Mouse (Mus musculus): Measurements from ENCODE around the gene Fam193b. TPM values are rescaled to one million over a fixed set of nuclear protein-coding genes. Genes with fewer than 3 reads are reported as not detected.
A peak's percentile ranks its signal among the peaks of the same experiment; 100 is the strongest.

Gene Fam193b
- polyA plus RNA-seq, 1 experiment from 2014 or later = 48.3 TPM

DNA sequence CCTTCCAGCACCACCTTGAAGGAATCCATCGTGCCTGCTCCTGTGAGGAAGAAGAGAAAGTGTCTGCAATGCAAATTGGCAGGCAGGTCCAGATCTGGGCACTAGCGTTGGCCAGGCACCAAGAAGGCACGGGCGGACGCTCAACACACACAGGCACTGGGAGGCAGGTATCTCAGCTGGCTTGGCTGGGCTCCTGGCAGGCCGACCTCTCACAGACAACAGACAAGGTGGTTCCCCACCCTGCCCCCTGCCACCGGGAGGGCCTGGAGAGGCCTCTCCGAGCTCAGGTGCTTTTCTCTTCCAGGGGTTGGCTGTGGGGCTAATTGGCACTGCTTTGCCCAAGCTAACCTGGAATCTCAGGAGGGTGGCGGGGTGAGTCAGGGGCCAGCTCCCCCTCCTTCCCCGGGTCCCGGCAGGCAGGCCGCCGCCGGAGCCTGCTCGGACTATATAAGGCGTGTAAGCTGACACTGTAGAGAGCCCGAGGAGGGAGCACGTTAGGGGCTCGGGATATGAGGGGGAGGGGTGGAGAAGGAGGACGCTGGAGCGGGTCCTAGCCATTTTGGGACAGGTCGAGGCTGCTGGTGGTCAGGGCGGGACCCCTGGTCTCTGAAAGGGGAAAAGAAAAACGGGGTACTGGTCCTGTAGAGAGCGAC lies 58.4 kb downstream of the Fam193b start:
- Histone ChIP-seq H3K27ac (ENCODE audit: low read length) (peak overlapping the region; percentile 84), H3K27me3 (ENCODE audit: control insufficient read depth, insufficient read depth, low read depth, low read length) (no peaks in the 10 kb centered on the region)
- ATAC-seq = peak; percentile 68

DNA sequence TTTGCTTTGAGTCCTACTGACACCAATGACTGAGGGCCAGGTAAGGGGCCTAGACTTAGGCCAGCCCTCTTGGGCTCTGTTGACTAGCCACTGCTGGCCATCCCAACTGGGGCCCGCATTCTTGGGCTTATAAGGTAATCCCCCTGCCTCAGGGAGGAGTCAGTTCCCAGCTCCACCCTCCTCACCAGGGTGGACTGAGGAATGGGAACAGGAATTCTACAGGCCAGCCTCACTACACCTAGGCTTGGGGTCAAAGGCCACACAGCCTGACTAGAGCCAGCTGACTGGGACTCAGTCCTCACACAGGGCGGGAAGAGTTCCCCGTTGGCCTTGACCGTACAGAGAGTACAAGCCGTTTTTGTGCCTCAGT lies 59.4 kb downstream of the Fam193b start:
- Histone ChIP-seq H3K4me1 (ENCODE audit: control insufficient read depth, insufficient read depth, low read length) (peaks cover 27% of the 10 kb centered on the region), H3K27me3 (ENCODE audit: control insufficient read depth, insufficient read depth, low read depth, low read length) (no peaks in the 10 kb centered on the region), H3K36me3 (ENCODE audit: control insufficient read depth, insufficient read depth, low read length) (peaks cover 26% of the 10 kb centered on the region), H3K4me3 (ENCODE audit: low read depth, low read length) (0 out of 2 replicates have a peak overlapping the region, but pooled peaks have one; percentile 2), H3K9ac (ENCODE audit: low read depth, low read length) (peak overlapping the region; percentile 42; the same call in 1 of the 2 replicates), H3K27ac (ENCODE audit: low read length) (peak overlapping the region; percentile 61), H3K4me2 (ENCODE audit: low read length) (peak overlapping the region; percentile 90), H3K9me3 (replicated peaks; ENCODE audit: control insufficient read depth, low read length, poor library complexity, severe bottlenecking) (no peaks in the 10 kb centered on the region)
- no peak for ATAC-seq
- WGBS = 37% methylated on average over 5 of the region's 5 CpGs

More for the DNA sequence above, 58.4 kb downstream of the Fam193b start:
- WGBS = under 1% methylated on average over 22 of the region's 25 CpGs
- Histone ChIP-seq H3K4me3 (ENCODE audit: low read depth, low read length) (peak overlapping the region; percentile 86), H3K9ac (ENCODE audit: low read depth, low read length) (peak overlapping the region; percentile 90), H3K4me1 (ENCODE audit: control insufficient read depth, insufficient read depth, low read length) (peaks cover 27% of the 10 kb centered on the region), H3K4me2 (ENCODE audit: low read length) (peak overlapping the region; percentile 90), H3K36me3 (ENCODE audit: control insufficient read depth, insufficient read depth, low read length) (peaks cover 16% of the 10 kb centered on the region), H3K9me3 (replicated peaks; ENCODE audit: control insufficient read depth, low read length, poor library complexity, severe bottlenecking) (no peaks in the 10 kb centered on the region)

DNA sequence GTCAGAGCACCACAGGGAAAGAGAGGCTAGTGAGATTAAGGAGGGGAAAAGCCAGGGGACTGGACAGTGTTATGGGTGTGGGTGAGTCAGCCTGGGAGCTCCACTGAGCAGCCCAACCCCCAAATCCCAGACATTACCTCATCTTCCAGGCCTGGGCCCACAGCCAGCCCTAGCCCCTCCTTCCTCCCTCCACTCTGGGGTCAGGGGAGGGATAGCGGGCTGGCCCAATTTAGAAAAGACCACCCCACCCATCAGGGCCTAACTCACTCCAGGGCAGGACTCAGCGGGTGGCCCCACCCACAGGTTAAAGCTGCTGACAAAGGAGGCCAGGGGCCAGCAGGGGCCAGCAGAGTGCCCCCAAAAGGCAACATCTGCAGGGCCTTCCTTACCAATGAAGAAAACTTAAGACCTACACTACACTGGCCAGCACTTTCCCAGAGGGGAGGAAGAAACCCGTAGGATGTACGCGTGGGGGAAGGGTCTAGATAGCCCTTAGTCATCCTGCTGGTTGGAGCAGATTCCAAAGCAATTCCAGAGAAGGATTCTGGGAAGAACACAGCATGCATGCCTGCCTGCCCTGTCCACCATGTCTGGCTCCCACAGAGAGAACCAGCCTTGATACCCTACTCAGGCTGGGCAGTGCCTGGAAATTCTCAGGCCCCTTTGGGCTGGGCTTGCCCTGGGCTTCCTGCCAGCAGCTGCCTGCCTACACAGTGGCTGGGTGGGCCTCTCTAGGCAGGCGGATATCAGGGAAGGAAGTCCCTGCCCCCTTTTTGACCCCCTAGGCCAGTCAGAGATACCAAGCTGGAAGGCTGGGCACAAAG lies 60.0 kb downstream of the Fam193b start:
- WGBS = 11% methylated on average over 6 of the region's 6 CpGs
- Histone ChIP-seq H3K36me3 (ENCODE audit: control insufficient read depth, insufficient read depth, low read length) (peaks cover 28% of the 10 kb centered on the region), H3K27ac (ENCODE audit: low read length) (peak overlapping the region; percentile 61), H3K9me3 (replicated peaks; ENCODE audit: control insufficient read depth, low read length, poor library complexity, severe bottlenecking) (no peaks in the 10 kb centered on the region), H3K9ac (ENCODE audit: low read depth, low read length) (peak overlapping the region; percentile 42; the same call in 1 of the 2 replicates), H3K4me2 (ENCODE audit: low read length) (peak overlapping the region; percentile 90), H3K4me1 (ENCODE audit: control insufficient read depth, insufficient read depth, low read length) (peaks cover 27% of the 10 kb centered on the region), H3K27me3 (ENCODE audit: control insufficient read depth, insufficient read depth, low read depth, low read length) (no peaks in the 10 kb centered on the region), H3K4me3 (ENCODE audit: low read depth, low read length) (no peak overlapping the region)
- ATAC-seq = 0 out of 2 replicates have a peak, but pooled peaks have one; percentile 29

DNA sequence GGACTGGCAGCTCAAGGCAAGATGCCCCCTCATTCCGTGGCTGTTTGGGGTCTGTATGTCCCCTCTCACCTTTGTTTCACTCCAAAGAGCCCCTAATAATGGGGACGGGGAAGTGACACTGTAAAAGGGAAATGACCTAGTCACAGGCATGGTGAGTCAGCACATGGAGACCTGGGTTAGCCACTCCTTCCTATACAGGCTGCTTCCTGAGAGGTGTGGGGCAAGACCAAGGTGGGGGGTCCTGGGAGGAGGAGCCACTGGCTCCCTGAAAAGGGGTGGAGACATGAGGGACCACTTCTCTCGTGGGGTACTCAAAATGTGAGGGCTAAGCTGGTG lies 60.6 kb downstream of the Fam193b start:
- H3K36me3 ChIP-seq (ENCODE audit: control insufficient read depth, insufficient read depth, low read length) = peaks cover 30% of the 10 kb centered on the region
- H3K4me1 ChIP-seq (ENCODE audit: control insufficient read depth, insufficient read depth, low read length) = peaks cover 27% of the 10 kb centered on the region
- no peaks in the 10 kb centered on the region for H3K27me3 ChIP-seq (ENCODE audit: control insufficient read depth, insufficient read depth, low read depth, low read length)
- peak overlapping the region; percentile 3; the same call in 1 of the 2 replicates for H3K9ac ChIP-seq (ENCODE audit: low read depth, low read length)
- WGBS = 34% methylated on average over 3 of the region's 3 CpGs
- peak overlapping the region; percentile 42 for H3K27ac ChIP-seq (ENCODE audit: low read length)
- H3K4me2 ChIP-seq (ENCODE audit: low read length) = no peak overlapping the region
- ATAC-seq = no peak
- H3K9me3 ChIP-seq (replicated peaks; ENCODE audit: control insufficient read depth, low read length, poor library complexity, severe bottlenecking) = no peaks in the 10 kb centered on the region
- H3K4me3 ChIP-seq (ENCODE audit: low read depth, low read length) = no peak overlapping the region

DNA sequence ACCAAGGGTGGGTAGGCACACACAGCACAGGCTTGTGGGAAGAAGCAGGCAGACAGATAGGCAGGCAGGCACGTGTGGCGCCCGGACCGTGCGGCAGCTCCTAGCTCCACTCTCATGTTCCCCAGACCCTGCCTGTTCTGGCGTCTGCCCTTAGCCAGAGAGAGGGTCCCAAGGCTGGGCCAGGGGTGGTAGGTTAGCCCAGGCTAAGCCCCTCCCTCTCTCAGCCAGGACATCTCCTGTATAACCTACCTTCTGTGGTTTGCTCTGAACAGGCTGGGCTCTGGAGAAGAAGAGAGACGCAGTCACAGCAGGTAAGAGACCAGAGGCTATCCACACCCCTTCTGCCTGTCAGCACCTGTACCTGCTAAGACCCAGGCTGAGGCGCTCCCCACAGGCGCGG lies 62.4 kb downstream of the Fam193b start:
- no peak for ATAC-seq
- H3K4me2 ChIP-seq (ENCODE audit: low read length) = no peak overlapping the region
- no peak overlapping the region for H3K4me3 ChIP-seq (ENCODE audit: low read depth, low read length)
- H3K4me1 ChIP-seq (ENCODE audit: control insufficient read depth, insufficient read depth, low read length) = peaks cover 23% of the 10 kb centered on the region
- no peak overlapping the region for H3K27ac ChIP-seq (ENCODE audit: low read length)
- no peaks in the 10 kb centered on the region for H3K9me3 ChIP-seq (replicated peaks; ENCODE audit: control insufficient read depth, low read length, poor library complexity, severe bottlenecking)
- WGBS = 96% methylated on average over 10 of the region's 10 CpGs
- H3K9ac ChIP-seq (ENCODE audit: low read depth, low read length) = no peak overlapping the region
- no peaks in the 10 kb centered on the region for H3K27me3 ChIP-seq (ENCODE audit: control insufficient read depth, insufficient read depth, low read depth, low read length)
- peaks cover 33% of the 10 kb centered on the region for H3K36me3 ChIP-seq (ENCODE audit: control insufficient read depth, insufficient read depth, low read length)

DNA sequence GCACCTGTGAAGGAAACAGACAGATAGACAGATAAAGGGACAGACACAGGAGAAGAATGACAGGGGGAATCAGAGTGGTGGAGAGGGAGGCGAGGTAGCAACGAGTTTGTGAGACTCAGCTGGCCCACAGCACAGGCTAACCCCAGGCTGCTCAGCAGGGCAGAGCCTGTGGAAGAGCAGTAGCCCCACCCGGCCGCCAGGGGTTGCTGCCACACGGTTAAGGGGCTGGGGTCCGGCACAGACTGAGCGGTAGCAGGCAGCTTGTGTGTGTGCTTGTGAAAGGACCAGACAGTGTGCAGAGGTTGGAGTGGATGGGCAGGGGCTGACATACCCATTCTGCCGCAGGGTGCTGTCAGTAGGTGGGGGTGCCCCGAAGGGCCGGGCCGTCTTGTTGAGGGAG lies 63.0 kb downstream of the Fam193b start:
- no peak overlapping the region for H3K27ac ChIP-seq (ENCODE audit: low read length)
- H3K27me3 ChIP-seq (ENCODE audit: control insufficient read depth, insufficient read depth, low read depth, low read length) = no peaks in the 10 kb centered on the region
- H3K4me2 ChIP-seq (ENCODE audit: low read length) = no peak overlapping the region
- H3K4me1 ChIP-seq (ENCODE audit: control insufficient read depth, insufficient read depth, low read length) = peaks cover 23% of the 10 kb centered on the region
- H3K4me3 ChIP-seq (ENCODE audit: low read depth, low read length) = no peak overlapping the region
- H3K9ac ChIP-seq (ENCODE audit: low read depth, low read length) = no peak overlapping the region
- 59% methylated on average over 11 of the region's 11 CpGs for WGBS
- no peaks in the 10 kb centered on the region for H3K9me3 ChIP-seq (replicated peaks; ENCODE audit: control insufficient read depth, low read length, poor library complexity, severe bottlenecking)
- ATAC-seq = no peak
- H3K36me3 ChIP-seq (ENCODE audit: control insufficient read depth, insufficient read depth, low read length) = peaks cover 38% of the 10 kb centered on the region

DNA sequence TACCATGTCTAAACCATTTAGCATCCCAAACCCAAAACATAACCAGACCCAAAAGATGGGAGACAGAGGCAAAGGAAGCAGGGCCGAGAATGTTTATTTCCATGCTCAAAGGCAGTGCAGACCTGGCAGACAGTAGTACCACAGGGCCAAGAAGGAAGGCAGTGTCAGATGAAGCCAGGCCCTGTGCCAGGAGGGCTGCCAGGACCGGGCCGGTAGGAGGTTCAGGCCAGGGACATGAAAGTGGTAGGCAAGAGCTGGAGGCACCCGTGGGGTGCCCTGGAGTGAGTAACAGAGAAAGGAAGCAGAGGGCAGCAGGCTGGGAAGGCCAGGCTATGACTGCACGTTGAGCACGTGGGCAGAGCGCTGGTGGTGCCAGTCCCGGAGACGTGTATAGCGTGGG lies 64.2 kb downstream of the Fam193b start:
- Histone ChIP-seq H3K9ac (ENCODE audit: low read depth, low read length) (no peak overlapping the region), H3K4me1 (ENCODE audit: control insufficient read depth, insufficient read depth, low read length) (peaks cover 16% of the 10 kb centered on the region), H3K36me3 (ENCODE audit: control insufficient read depth, insufficient read depth, low read length) (peaks cover 43% of the 10 kb centered on the region), H3K27me3 (ENCODE audit: control insufficient read depth, insufficient read depth, low read depth, low read length) (no peaks in the 10 kb centered on the region), H3K9me3 (replicated peaks; ENCODE audit: control insufficient read depth, low read length, poor library complexity, severe bottlenecking) (no peaks in the 10 kb centered on the region), H3K27ac (ENCODE audit: low read length) (no peak overlapping the region), H3K4me3 (ENCODE audit: low read depth, low read length) (no peak overlapping the region), H3K4me2 (ENCODE audit: low read length) (no peak overlapping the region)
- WGBS = 95% methylated on average over 10 of the region's 10 CpGs
- ATAC-seq = no peak

DNA sequence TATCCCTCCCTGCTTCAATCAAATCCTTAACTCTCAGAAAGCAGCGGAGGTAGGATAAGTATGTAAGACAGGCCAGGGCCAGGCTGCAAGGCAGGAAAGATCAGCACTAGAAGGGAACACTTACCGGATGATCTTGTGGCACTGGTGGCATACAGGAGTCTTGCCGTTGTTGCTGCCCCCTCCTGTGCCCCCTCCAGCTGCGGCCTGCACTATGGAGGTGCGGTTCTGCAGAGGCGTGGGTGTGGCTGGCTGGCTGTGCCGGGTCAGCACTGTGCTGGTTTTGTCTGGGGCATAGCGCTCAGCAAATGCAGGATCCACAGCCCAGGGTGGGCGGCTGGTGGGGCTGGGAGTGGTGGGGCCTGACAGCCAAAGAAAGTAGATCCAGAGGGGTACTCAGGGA lies 65.1 kb downstream of the Fam193b start:
- Histone ChIP-seq H3K9ac (ENCODE audit: low read depth, low read length) (no peak overlapping the region), H3K4me3 (ENCODE audit: low read depth, low read length) (no peak overlapping the region), H3K9me3 (replicated peaks; ENCODE audit: control insufficient read depth, low read length, poor library complexity, severe bottlenecking) (no peaks in the 10 kb centered on the region), H3K27me3 (ENCODE audit: control insufficient read depth, insufficient read depth, low read depth, low read length) (no peaks in the 10 kb centered on the region), H3K27ac (ENCODE audit: low read length) (no peak overlapping the region), H3K4me2 (ENCODE audit: low read length) (no peak overlapping the region), H3K4me1 (ENCODE audit: control insufficient read depth, insufficient read depth, low read length) (peaks cover 7% of the 10 kb centered on the region), H3K36me3 (ENCODE audit: control insufficient read depth, insufficient read depth, low read length) (peaks cover 43% of the 10 kb centered on the region)
- ATAC-seq = no peak
- WGBS = 96% methylated on average over 9 of the region's 9 CpGs

DNA sequence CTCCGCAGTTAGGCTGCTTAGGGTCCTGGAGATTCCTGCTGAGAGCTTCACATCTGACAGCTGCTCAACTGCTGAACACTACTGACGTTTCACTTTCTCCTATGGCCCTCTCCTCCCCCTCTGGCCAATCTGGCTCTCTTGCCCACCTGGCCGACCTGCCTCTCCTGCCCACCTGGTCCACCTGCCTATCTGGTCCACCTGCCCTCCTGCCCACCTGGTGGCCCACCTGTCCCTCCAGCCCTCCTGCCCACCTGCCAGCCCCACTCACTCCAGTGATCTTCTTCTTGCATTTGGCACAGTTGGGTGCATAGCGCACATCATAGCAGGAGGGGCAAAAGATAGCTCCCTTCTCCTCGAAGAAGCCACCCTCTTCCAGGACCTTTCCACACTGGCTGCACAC lies 66.5 kb downstream of the Fam193b start:
- H3K27me3 ChIP-seq (ENCODE audit: control insufficient read depth, insufficient read depth, low read depth, low read length) = no peaks in the 10 kb centered on the region
- no peaks in the 10 kb centered on the region for H3K9me3 ChIP-seq (replicated peaks; ENCODE audit: control insufficient read depth, low read length, poor library complexity, severe bottlenecking)
- H3K4me2 ChIP-seq (ENCODE audit: low read length) = no peak overlapping the region
- H3K4me1 ChIP-seq (ENCODE audit: control insufficient read depth, insufficient read depth, low read length) = no peaks in the 10 kb centered on the region
- H3K36me3 ChIP-seq (ENCODE audit: control insufficient read depth, insufficient read depth, low read length) = peaks cover 41% of the 10 kb centered on the region
- 84% methylated on average over 5 of the region's 5 CpGs for WGBS
- no peak overlapping the region for H3K27ac ChIP-seq (ENCODE audit: low read length)
- H3K9ac ChIP-seq (ENCODE audit: low read depth, low read length) = no peak overlapping the region
- no peak overlapping the region for H3K4me3 ChIP-seq (ENCODE audit: low read depth, low read length)
- ATAC-seq = no peak
